Mouse (Mus musculus): ENCODE measurements at regions not wholly inside any gene's neighbourhood (a gene's known extent, or its start where the extent isn't known, plus 50 kb on each side); places are given as distances from the start of the nearest gene placed in this dataset.
A peak's percentile ranks its signal among the peaks of the same experiment; 100 is the strongest.
"Not testable (repeated sequence)": the region's sequence is repeated elsewhere in the genome, so short reads cannot be mapped to it uniquely, and the experiment has no call there.

DNA sequence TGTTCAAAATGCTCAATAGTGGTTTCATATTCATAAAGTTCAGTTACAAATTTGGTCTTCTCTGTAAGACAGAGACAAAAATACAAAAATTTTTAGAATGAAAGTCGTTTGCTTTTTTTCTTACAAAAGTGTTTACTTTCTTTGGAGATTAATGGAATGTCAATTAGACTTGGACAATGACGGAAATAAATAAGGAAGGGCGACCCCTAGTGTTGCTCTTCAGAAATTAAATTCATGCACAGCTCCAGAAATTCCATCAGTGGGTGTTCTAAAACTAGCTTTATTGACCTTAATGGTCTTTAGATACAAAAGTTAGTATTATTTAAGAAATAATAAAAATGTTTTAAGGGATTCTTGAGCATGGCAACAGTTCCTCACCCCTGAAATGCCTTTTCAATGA lies 141.8 kb upstream of the Lama2 start:
- DNase-seq (ENCODE audit: low read depth, low spot score) = peak; percentile 13

DNA sequence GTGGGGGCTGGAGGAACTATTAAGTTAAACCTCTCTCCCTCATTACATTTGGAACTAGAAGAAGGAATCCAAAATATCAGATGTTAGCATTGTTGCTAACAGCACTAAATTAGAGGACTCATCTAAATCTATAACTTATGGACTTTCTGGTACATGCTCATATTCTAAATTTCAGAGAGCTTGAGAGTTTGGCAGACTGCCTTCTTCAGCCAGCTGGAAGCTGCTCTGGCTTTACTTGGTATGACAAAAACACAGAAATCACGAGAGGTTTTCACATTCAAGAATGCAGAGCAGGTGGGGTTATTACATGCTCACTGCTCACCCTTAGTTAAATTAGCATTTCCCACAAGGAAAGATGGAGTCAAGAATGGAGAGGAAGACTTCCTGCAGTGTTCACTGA lies 182.8 kb upstream of the Lama2 start:
- no peak for DNase-seq (ENCODE audit: low read depth, low spot score)

DNA sequence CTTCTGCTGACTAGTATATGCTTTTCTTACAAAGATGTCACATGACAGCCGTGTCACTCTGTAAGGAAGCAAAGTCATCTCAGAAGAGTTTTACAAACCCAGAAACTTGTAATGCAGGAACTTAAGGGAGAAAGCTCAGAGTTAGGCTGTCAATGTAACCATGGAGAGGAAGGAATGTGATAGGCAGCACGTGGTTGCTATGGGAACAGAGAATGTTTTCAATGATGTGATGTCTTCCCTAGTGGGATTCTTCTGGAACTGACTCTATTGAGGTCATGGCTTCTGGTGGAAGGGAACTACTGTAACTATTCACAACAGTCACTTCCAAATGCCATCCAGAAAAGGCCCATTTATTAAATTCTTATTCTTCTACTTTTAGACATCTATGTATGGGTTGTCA lies 190.0 kb upstream of the Lama2 start:
- no peak for DNase-seq (ENCODE audit: low read depth, low spot score)

DNA sequence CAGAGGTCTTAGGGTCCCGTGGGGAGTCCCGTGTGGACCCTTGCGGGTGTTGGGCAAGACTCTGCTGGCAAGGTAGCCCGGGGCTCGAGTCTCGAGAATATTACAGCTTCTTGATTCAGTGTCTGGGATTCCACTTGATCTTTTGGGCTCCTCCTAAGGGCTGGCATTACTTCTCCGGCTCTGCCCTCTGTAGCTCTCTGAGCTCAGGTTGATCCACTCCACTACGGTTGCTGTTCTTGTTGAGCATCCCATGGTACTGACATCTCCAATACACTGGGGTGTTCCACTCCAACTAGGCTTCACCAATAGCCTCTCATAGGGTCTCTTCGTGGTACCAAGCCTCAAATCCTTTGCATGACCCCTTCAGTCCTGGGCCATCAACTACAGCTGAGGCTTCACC lies 206.1 kb upstream of the Lama2 start:
- DNase-seq (ENCODE audit: low read depth, low spot score) = not testable (repeated sequence)

DNA sequence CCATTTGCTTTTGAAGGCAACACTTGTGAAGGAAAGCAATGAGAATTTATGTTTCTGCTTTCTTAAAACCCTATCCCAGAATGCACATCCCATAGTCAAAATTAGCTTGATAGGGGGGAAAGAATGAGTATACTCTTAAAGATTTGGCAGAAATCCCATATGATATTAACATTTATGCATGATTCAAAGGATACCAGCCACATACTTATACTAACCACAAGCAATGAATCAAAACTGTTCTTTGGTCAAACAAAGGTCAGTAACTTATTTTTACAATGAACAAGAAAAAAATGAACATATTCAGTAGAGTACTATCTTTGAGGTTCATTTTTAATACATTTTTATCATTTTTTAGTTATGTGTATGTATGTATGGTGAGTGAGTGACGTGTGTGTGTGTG lies 208.8 kb upstream of the Lama2 start:
- no peak for DNase-seq (ENCODE audit: low read depth, low spot score)

DNA sequence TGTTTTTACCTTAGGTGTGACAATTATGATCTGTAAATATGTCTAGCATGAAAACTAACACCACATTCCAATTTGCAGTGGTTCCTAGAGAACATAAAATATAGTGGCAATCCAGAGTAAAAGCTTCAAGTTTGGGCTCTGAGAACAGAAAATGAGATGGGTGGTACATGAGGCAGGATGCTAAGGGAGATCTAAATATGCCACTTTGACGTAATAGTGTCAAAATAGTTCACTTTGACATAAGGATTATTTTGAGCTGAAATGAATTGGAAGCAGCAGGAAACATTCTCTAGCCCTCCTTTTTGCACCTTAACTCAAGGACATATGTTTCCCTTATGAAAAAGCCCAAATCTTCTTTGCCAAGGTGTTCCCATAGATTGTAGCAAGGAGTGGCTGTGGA lies 219.1 kb upstream of the Lama2 start:
- DNase-seq (ENCODE audit: low read depth, low spot score) = no peak

DNA sequence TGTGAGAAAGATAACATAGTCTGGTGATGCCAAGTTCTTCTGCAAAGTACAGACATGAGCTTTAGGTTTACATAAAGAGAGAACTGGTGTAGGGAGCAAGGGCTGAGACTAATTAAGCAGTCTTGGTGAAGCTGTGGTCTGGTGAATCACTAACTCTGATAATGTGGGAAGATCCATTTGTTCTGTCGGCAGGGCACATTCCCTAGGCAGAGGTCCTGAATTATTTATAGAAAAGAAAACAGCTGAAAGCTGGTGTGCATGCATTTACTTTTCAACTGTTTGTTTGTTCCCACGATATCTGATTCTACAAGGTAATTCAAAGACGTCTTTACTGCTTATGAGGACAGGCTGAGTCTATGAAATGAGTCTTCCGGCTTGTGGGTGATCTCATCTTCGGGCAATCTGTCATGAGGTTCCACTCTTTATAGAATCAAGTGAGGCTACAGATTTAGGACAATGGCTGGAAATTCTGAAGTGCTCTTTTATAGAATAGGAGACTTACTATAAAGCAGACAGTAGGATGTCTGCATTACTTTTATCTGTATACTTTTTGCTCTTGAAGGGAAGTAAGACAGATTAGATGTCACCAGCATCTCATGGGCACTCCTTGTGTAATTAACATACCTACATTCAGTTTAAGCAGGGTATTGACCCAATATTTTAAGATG lies 221.6 kb upstream of the Lama2 start:
- DNase-seq (ENCODE audit: low read depth, low spot score) = no peak

DNA sequence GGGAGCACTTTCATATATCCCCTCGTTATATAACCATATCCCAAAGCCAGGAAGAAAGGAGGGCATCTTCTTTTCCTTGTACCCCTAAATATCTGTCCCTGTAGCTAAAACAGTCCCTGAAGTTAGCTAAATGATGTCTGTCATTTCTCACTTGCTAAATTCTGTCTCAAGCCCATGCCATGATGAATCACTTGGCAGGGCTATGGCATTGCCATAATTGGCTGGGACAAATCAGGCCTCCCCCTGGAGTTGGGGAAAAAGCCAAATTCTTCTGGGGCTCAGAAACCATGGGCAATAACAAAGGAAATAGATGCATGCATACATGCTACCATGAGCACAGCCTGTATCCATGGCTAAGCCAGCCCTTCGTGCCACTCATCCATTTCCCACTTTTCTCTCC lies 223.5 kb upstream of the Lama2 start:
- no peak for DNase-seq (ENCODE audit: low read depth, low spot score)

DNA sequence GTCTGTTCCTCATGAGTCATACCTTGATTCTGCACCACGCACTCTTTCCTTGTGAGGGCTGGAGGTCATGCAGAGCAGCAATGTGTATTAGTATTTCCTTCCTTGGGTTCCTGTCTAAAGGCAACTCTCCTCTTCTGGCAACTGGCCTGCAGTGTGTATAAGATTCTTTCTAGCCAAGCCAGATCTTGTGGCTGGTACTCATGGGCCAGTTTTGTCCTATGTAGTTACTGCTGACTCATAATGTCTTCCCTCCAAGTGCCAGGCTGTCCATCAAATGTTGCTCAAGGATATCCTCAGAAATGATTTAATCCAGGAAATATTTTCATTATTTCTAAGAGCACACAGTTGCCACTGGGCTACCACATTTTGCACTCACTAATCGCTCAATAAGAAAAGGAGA lies 211.0 kb upstream of the Ptprk start:
- no peak for DNase-seq (ENCODE audit: low read depth, low spot score)

DNA sequence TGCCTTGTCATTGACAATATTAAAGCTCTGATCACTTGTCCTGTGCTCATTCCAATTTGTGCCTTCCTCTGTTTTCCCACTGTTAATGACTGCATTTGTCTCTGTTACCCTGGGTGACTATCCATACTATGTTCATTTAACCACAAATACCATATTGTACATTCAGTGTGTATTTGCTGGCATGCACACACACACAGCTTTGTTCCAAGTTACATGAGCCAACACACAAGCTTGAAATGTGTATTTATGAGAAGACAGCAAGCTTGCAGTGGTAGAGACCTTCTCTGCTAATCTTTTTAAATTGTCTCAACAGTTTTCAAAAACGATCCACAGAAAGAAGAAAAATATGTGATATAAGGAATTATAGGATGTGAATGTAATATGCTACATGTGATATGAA lies 193.8 kb upstream of the Ptprk start:
- no peak for DNase-seq (ENCODE audit: low read depth, low spot score)

DNA sequence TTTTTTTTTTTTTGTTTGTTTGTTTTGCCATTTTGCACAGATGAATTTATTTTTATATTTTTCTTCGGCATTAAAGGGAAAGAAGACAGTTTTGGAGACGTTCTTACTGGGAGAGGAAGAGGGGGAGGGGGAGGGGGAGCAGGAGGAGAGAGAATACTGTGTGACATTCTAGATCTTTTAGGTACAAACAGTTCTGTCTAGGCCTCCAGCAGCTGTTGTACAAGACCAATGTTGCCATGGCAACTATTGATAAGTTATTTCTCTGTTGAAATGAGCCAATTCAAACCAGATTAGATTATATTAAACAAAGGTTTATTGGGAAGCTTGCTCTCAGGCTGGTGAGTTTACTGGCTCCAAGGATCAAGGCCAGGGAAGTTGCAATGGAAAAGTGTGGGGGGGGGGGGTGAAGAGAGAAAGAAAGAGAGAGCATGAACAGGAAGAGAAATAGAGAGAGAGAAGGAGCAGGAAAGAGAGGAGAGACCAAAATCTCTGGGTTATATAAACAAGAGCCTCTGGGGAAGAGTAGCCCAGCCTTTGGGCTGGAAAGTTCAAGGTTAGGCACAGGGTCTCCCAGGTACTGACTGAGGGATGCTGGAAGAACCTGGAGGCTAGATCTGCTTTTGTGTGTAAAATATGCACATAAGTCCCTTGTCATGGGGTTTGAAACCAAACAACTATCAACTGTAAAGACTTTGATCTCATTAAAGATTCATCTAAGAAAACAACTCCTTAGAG lies 182.7 kb upstream of the Ptprk start:
- DNase-seq (ENCODE audit: low read depth, low spot score) = no peak

DNA sequence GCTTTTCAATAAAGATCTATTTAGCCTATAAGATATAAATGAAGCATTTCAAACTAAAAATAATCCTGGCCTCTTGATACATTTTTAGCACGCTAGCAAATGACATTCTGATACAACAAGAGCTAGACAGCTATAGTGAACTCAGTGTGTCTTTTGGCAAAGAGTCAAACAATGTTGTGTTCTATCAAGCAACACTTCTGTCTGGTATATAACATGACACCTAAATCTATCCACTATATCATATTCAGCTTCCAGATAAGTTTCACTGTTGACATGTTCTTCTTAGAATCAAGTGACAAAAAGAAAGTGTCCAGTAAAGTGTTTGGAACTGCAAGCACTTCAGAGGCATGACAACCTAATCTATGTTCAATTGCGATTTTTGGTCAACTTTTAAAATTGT lies 158.2 kb upstream of the Ptprk start:
- no peak for DNase-seq (ENCODE audit: low read depth, low spot score)

DNA sequence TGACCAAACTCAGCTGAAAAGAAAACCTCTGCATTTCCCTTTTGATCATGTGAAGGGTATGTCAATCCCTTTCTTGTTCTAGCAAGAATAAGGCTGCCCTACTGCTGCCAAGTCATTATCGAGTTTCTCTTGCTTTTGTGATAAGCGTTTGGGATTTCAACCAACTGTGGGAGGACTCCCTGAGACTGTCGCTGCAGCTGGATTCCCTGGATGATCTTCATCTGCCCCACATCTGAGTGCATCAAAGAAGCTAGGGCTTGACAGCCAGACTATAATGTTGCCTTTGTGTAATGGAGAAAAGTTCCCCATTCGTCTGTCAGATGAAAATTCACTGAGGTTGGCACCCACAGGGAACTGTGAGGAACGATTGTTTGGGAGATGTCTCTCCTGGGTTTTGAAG lies 147.4 kb upstream of the Ptprk start:
- DNase-seq (ENCODE audit: low read depth, low spot score) = no peak

DNA sequence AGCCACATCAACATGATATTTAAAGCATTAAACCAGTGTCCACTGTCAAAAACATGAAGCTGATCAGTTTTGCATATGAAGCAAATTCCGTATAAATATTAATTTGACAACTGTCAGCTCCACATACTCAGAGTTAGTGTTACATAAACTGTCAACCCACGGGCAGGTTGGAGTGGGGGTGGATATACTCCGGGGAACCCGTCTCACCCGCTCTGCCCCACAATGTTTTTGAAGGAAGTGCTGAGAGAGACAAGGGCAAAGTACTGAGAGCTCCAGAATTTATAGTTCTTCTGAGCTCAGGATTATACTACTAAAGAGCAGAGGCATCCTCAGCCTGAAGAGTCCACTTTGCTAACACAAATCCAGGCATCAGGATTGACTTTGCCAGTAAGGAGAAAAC lies 132.5 kb upstream of the Ptprk start:
- DNase-seq (ENCODE audit: low read depth, low spot score) = no peak

DNA sequence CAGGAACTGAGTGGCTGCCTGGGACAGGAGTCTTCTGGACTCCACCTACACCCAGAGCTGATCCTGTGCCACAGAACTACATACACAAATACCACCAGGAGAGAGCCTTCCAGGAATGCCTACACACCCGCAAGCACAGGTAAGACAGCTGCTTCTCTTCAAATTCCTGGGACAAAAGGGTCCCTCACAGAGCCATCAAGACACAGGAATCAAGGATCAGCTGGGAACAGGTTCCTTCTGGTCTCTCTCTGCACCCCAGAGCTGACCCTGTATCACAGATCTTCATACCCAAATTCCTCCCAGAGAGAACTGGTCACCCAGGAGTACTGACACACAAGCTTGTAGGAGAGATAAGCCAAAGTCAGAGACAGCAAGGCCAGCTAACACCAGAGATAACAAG lies 125.5 kb upstream of the Ptprk start:
- DNase-seq (ENCODE audit: low read depth, low spot score) = no peak

DNA sequence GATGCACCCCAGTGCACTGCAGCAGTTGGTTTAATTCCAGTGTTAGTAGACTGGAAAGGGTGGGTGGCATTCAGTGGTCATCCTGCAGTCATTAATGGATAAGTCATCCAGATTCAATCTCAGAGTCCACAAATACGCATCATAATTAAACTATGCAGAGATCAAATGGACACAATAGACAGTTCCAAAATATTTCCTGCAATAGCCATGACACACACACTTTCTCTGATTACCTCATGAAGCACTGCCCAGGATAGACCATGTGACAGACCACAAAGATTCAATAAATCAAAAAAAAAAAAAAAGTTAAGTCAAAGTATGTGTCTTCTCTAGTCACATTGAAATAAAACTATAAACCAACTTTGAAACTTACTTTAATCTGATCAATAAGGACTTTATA lies 106.4 kb upstream of the Ptprk start:
- DNase-seq (ENCODE audit: low read depth, low spot score) = no peak

DNA sequence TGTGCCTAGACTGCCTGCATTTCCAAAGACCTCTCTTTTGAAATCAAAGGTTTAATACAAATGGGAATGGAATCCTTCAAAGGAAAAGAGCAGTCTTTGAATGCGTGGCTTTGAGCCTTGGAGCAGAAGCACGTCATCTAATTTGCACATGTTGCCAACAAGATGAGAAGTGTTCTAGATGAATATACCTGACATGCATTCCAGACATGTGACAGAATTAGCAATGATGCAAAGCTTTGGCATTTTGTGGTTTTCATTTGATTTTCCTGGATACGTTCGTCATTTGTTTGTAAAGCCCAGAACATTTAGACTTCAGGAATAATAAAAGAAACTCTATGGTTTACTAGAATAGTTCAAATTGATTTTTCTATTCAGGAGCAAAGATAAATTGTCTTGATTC lies 90.6 kb upstream of the Ptprk start:
- no peak for DNase-seq (ENCODE audit: low read depth, low spot score)

DNA sequence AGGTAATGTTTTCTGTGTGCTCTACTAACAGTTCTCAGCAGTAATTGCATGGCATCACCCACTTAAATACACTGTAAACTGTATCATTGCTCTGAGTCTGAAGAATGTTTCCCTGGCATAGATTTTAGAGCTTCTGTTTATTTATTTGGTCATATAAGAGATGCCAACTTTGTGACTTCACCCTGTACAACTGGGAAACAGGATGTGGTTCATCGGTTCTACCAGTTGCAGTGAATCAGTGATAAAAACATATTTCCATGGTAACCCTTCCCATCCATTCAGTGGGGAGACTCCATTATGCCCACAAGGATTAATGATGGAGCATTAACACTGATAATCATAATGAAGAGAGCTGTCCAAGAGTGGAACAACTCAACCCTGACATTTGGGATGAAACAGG lies 89.6 kb upstream of the Ptprk start:
- DNase-seq (ENCODE audit: low read depth, low spot score) = no peak

DNA sequence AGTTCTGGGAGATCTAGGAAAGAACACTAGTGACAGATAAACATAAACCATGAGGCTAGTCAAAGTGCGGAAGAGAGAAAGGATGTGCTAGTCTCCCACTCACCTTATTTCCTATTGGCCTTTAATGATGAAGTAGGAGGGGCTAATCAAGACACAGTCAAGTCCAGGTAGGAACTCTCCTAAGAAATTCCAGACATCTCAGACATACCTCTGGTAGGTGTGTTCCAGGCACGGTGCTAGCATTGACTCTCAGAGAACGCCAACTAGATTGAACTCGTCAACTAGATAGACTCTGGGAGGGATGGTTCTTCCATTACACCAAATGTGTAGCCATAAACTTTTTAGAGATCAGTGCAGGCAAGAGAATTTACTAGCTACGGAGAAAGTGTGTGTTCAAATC lies 87.6 kb upstream of the Ptprk start:
- DNase-seq (ENCODE audit: low read depth, low spot score) = no peak

DNA sequence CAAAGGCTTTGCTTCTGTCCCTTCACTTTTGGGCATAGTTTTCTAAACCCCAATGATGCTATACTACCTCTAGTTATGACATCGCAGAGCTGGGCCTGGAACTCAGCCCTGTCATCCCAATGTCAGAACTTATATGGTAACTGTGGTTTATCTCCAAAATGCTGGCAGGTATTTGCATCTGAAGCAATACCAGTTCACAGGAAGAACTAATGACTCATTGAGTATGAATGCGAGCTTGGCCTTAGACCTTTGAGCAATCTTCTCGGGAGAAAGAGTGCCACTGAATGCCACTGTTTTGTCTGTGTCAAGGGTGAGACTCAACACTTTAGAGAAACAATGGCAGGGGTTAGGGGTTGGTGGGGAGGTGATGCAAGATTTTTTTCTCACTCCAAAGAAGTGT lies 86.6 kb upstream of the Ptprk start:
- DNase-seq (ENCODE audit: low read depth, low spot score) = no peak

DNA sequence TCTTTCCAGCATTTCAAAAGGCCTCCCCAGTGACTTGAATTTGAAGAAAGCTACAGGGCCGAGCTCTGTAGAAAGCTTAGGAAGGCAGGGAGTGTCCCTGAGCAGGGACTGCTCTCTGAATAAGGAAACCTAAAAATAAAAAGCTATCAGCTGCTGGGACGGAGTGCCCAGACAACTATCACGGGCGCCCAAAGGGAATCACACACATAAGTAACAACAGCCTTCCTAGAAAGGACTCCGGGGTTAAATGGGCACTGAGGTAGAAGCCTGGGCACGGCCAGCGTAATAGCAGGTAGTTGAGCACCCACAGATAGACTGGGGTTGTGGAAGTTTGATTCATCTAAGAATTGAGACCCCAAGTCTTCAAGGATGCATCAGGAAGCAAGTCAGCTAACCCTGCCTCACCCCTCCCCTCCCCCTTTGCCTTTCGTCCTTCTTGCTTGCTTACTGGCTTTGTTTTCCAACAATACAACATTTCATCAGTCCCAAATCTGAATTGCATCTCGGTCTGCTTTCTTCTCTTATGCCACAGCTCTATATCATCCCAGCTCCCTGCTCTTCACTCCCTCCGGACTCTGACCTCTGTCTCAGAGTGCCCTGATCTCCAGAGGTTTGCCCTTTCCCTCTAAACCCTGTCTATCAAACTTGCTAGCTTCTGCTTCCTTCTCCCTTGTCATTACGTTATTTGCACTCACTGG lies 84.1 kb upstream of the Ptprk start:
- DNase-seq (ENCODE audit: low read depth, low spot score) = no peak

DNA sequence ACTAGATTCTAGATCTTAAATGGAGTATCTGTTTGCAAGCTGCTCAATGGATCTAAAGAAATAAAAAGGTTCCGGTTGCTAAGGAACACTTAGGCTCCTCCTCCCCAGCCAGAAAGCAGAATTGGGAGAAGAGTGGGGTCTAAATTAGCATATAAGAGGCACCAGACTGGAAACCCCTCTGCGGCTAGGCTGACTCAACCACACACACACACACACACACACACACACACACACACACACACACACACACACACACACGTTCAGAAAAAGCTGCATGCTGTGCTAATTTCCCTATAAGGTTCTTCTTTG lies 83.6 kb upstream of the Ptprk start:
- DNase-seq (ENCODE audit: low read depth, low spot score) = no peak

DNA sequence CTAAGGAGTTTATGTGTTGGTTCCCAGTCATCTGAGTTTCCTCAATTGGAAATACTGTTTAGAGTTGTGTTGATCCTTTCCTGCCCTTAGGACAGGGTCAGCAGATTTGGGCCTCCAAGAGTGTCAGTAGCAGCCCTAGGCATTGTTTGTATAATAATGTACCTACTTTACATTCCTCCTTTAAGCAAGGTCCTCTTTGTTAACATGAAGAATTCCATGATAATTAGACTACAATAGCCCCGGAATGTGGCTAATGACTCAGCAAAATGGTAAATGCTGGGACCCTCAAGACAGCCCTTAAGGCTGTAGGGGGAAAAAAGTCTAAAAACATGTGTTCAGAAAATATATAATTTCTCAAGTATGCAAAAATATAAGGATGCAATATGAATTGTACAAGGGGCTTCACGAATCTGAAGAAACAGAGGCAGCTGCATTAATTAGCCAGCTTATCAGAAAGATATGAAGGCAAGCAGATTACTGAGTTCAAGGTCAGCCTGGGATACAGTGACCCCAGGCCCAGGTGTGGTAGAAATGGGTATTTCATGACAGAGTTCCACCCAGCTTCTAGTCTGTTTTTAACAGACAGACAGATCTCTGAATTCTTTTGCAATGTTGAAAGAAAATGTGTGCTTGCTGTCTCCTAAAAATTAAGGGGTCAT lies 80.1 kb upstream of the Ptprk start:
- no peak for DNase-seq (ENCODE audit: low read depth, low spot score)
